Comparison of ENCODE assay signal across 12 mouse cellular contexts in genomic region chr15:101065069-101065468, GRCm38 (mm10). TPM values are rescaled to one million over a fixed set of nuclear protein-coding genes. Genes with fewer than 3 reads are reported as not detected.
DNase-seq lines count a peak whose midpoint lies in the region; ATAC-seq and TF ChIP-seq lines count a peak whose summit lies in the region.
"Had no signal": no experiment of that assay in that cellular context is flagged by ENCODE, and none has a peak within 500 bp of the region (broad histone marks: within the 10 kb centered on the region; RNA-seq: fewer than 3 reads in every experiment).

No protein-coding gene starts in this region.

- no peaks in the 10 kb centered on the region for H3K9me3 ChIP-seq in hindbrain, embryonic 11.5 days (ENCODE audit: control insufficient read depth, low read length)
- no peaks in the 10 kb centered on the region for H3K9me3 ChIP-seq in hindbrain, embryonic 16.5 days (ENCODE audit: control insufficient read depth, low read length)
- no peaks in the 10 kb centered on the region for H3K9me3 ChIP-seq in neural tube, embryonic 15.5 days (replicated peaks)

- no peaks in the 10 kb centered on the region for H3K27me3 ChIP-seq in cerebellum, adult 2 months (ENCODE audit: control insufficient read depth, insufficient read depth, low read length)
- H3K27me3 ChIP-seq in hindbrain, embryonic 11.5 days (ENCODE audit: control insufficient read depth, insufficient read depth, low read length), result no peaks in the 10 kb centered on the region
- no peaks in the 10 kb centered on the region for H3K27me3 ChIP-seq in hindbrain, embryonic 16.5 days (replicated peaks; ENCODE audit: control insufficient read depth, insufficient read depth, low read length)
- no peaks in the 10 kb centered on the region for H3K27me3 ChIP-seq in neural tube, embryonic 15.5 days (replicated peaks)

- TF ChIP-seq POLR2A in cerebellum, adult 2 months (IDR thresholded peaks at IDR 0.05; ENCODE audit: borderline replicate concordance, insufficient read depth, low read length), result no peak

- H3K27ac ChIP-seq in cerebellum, adult 2 months (ENCODE audit: insufficient read depth, low read length), result no peak overlapping the region
- H3K27ac ChIP-seq in hindbrain, embryonic 11.5 days (ENCODE audit: low read depth, low read length), result peak overlapping the region; percentile 94
- no peak overlapping the region for H3K27ac ChIP-seq in hindbrain, embryonic 16.5 days (ENCODE audit: low read depth, low read length)
- H3K27ac ChIP-seq in neural tube, embryonic 15.5 days (replicated peaks), result no peak overlapping the region

- WGBS in cerebellum, adult 2 months, result 22% methylated on average over 6 of the region's 6 CpGs
- WGBS in hindbrain, embryonic 11.5 days, result 9% methylated on average over 6 of the region's 6 CpGs
- 21% methylated on average over 6 of the region's 6 CpGs for WGBS in hindbrain, embryonic 16.5 days
- WGBS in neural tube, embryonic 15.5 days, result 21% methylated on average over 6 of the region's 6 CpGs

- H3K4me3 ChIP-seq in cerebellum, adult 2 months (replicated peaks; ENCODE audit: insufficient read depth, low read depth, low read length), result no peak overlapping the region
- no peak overlapping the region for H3K4me3 ChIP-seq in hindbrain, embryonic 11.5 days (ENCODE audit: low read depth, low read length)
- no peak overlapping the region for H3K4me3 ChIP-seq in hindbrain, embryonic 16.5 days (ENCODE audit: low read length)
- no peak overlapping the region for H3K4me3 ChIP-seq in neural tube, embryonic 15.5 days (replicated peaks)

- no peak for TF ChIP-seq CTCF in cerebellum, adult 2 months (IDR thresholded peaks at IDR 0.05; ENCODE audit: borderline replicate concordance, insufficient read depth, low read depth, low read length)

- H3K36me3 ChIP-seq in hindbrain, embryonic 11.5 days (ENCODE audit: control insufficient read depth, insufficient read depth, low read length), result no peaks in the 10 kb centered on the region
- H3K36me3 ChIP-seq in hindbrain, embryonic 16.5 days (ENCODE audit: control insufficient read depth, insufficient read depth, low read length), result no peaks in the 10 kb centered on the region
- no peaks in the 10 kb centered on the region for H3K36me3 ChIP-seq in neural tube, embryonic 15.5 days

- ATAC-seq in hindbrain, embryonic 11.5 days (ENCODE audit: low FRiP score), result no peak
- ATAC-seq in hindbrain, embryonic 16.5 days, result no peak
- ATAC-seq in neural tube, embryonic 15.5 days (ENCODE audit: low FRiP score), result no peak
- ATAC-seq: forebrain, embryonic 16.5 days had no signal

- peak; percentile 36 to 45 for DNase-seq in cerebellum, adult 2 months
- no peak for DNase-seq in cerebellum, adult 8-10 months
- DNase-seq in hindbrain, embryonic 11.5 days (ENCODE audit: low spot score), result no peak
- DNase-seq in neural tube, embryonic 10.5 days (ENCODE audit: extremely low spot score, low spot score), result peak; percentile 61
- DNase-seq in retina, postnatal 7 days (ENCODE audit: low read depth, low spot score), result peak; percentile 76
- no peak for DNase-seq in frontal cortex, postnatal 36 days (ENCODE audit: low spot score in 2 of 2)
- DNase-seq: adrenal gland, postnatal 25 days; right cerebral cortex, postnatal 14 days had no signal

- peak overlapping the region; percentile 17; the same call in 1 of the 2 replicates for H3K9ac ChIP-seq in hindbrain, embryonic 11.5 days (ENCODE audit: low read depth, low read length)
- H3K9ac ChIP-seq in hindbrain, embryonic 16.5 days (ENCODE audit: low read depth, low read length), result no peak overlapping the region
- no peak overlapping the region for H3K9ac ChIP-seq in neural tube, embryonic 15.5 days (replicated peaks)

- peaks cover 7% of the 10 kb centered on the region for H3K4me1 ChIP-seq in cerebellum, adult 2 months (ENCODE audit: control insufficient read depth, insufficient read depth, low read length)
- H3K4me1 ChIP-seq in hindbrain, embryonic 11.5 days (replicated peaks; ENCODE audit: control insufficient read depth, insufficient read depth, low read length), result peaks cover 50% of the 10 kb centered on the region
- peaks cover 10% of the 10 kb centered on the region for H3K4me1 ChIP-seq in hindbrain, embryonic 16.5 days (ENCODE audit: control insufficient read depth, insufficient read depth, low read depth, low read length)
- peaks cover 63% of the 10 kb centered on the region for H3K4me1 ChIP-seq in neural tube, embryonic 15.5 days

- H3K4me2 ChIP-seq in hindbrain, embryonic 11.5 days (replicated peaks; ENCODE audit: low read depth, low read length), result no peak overlapping the region
- H3K4me2 ChIP-seq in hindbrain, embryonic 16.5 days (ENCODE audit: low read length), result no peak overlapping the region
- H3K4me2 ChIP-seq in neural tube, embryonic 15.5 days, result no peak overlapping the region

RNA-seq across cellular contexts. Expression of gene Fignl2, which starts 13.3 kb away (rescaled TPM):
- polyA plus RNA-seq in cerebellum, adult 2 months (2012; rRNA removed), result 2.5 and 2.7 TPM in 2 replicates
- 1.2 and 2.1 TPM in 2 replicates for polyA plus RNA-seq in hindbrain, embryonic 11.5 days (2014; fragmentation: Nextera tagmentation; extraction: Ambion mirVana)
- polyA plus RNA-seq in hindbrain, embryonic 16.5 days (2015; fragmentation: Nextera tagmentation; extraction: Ambion mirVana), result 0.06 and 0.09 TPM in 2 replicates
- 0.20 and 0.22 TPM in 2 replicates for polyA plus RNA-seq in neural tube, embryonic 15.5 days (2015; fragmentation: Nextera tagmentation; extraction: Ambion mirVana)
- polyA plus RNA-seq: forebrain, embryonic 16.5 days had no signal

RNA-seq across cellular contexts. Expression of gene Gm47841, which starts 17.9 kb away (rescaled TPM):
- not detected in 2 replicates for polyA plus RNA-seq in cerebellum, adult 2 months (2012; rRNA removed)
- not detected in 2 replicates for polyA plus RNA-seq in hindbrain, embryonic 11.5 days (2014; fragmentation: Nextera tagmentation; extraction: Ambion mirVana)
- polyA plus RNA-seq in hindbrain, embryonic 16.5 days (2015; fragmentation: Nextera tagmentation; extraction: Ambion mirVana), result not detected in 2 replicates
- 0.14 TPM in 1 of 2 replicates, not detected in the other for polyA plus RNA-seq in neural tube, embryonic 15.5 days (2015; fragmentation: Nextera tagmentation; extraction: Ambion mirVana)
- polyA plus RNA-seq: C2C12; forebrain, embryonic 16.5 days had no signal

RNA-seq across cellular contexts. Expression of gene Ankrd33, which starts 50.5 kb away (rescaled TPM):
- 0.10 and 0.33 TPM in 2 replicates for polyA plus RNA-seq in cerebellum, adult 2 months (2012; rRNA removed)
- polyA plus RNA-seq in hindbrain, embryonic 11.5 days (2014; fragmentation: Nextera tagmentation; extraction: Ambion mirVana), result not detected in 2 replicates
- not detected in 2 replicates for polyA plus RNA-seq in hindbrain, embryonic 16.5 days (2015; fragmentation: Nextera tagmentation; extraction: Ambion mirVana)
- polyA plus RNA-seq in neural tube, embryonic 15.5 days (2015; fragmentation: Nextera tagmentation; extraction: Ambion mirVana), result not detected in 2 replicates
- polyA plus RNA-seq: C2C12; forebrain, embryonic 16.5 days had no signal

Comparison
In these comparisons a context has a peak if more than half of its experiments do, and no peak if none do; other contexts are left out.
1. DNase-seq: peak in cerebellum, adult 2 months (2 of 2), neural tube, embryonic 10.5 days (single experiment) and retina, postnatal 7 days (single experiment); none in cerebellum, adult 8-10 months (single experiment), hindbrain, embryonic 11.5 days (single experiment) and frontal cortex, postnatal 36 days (0 of 2).